Mouse (Mus musculus) kidney, adult 9 months (tissue): ENCODE measurements around the gene Ipo13.
A peak's percentile ranks its signal among the peaks of the same experiment; 100 is the strongest.

ENCODE experiments used
- DNase-seq: peaks from one replicate; pipeline ENCODE4 v3.0.0; 2022

The Ipo13 gene

GRCm38 (mm10) chr4:117914591-117915442 is at the start of gene Ipo13:
Gene Ipo13 (minus strand): TSS chr4:117914999.
- DNase-seq = peak; percentile 95

DNA sequence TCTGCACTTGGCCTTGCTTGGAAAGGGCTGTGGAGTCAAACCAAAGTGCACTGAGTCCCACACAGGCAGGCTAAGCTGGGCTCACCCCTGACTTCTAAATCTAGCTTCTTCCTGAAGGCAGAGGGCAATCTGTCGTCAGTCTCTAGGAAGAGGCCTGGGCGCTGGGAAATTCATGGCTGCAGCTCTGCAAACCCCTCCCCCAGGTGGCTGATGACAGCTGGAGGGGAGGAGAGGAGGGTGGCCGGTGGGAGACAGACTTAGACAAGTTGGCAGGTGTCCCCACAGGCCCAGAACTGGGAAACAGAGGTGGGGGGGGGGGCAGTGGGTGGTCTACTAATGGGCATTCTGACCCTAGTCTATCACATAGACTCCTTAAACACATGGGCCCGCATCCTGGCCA is 42.7 kb upstream of the Ipo13 start:
- no peak for DNase-seq

DNA sequence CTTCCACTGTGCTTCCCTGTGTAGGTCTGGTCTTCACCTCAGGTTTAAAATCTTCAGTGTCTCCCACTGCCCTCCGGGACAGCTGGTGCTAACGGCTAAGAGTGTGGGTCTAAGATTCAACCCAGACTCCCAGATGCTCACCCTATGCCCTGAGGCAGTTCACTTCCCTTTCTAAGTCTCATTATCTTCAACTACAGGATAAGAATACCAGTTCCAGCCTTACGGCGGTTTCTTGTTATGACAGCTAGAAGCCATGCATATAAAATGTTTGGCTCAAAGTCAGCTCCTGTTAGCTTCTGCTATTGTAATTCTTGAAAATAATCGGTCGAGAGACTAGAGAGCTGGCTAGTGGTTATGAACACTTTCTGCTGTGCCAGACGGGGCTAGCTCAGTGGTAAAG is 32.7 kb upstream of the Ipo13 start:
- no peak for DNase-seq

GRCm38 (mm10) chr4:117946639-117947305 is 32.0 kb upstream of the Ipo13 start:
- DNase-seq = no peak

DNA sequence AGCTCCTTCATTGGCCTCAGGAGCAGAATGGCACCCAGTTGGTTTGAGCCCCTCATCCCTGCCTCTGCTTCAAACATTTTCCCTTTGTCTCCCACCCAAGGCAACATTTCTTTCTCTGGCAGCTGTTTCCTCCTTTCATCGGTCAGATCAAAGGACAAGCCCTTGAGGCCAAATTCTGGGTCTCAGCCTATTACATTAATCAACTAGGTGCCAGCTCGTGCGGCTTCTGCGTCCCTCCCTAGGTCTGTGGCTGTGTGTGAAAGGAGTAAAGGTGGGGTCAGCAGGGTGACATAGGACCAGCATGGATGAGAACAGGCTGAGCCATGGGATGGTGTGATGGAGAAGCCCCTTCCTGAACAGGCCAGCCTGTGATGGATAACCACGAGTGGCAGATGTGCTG is 28.5 kb upstream of the Ipo13 start:
- no peak for DNase-seq

DNA sequence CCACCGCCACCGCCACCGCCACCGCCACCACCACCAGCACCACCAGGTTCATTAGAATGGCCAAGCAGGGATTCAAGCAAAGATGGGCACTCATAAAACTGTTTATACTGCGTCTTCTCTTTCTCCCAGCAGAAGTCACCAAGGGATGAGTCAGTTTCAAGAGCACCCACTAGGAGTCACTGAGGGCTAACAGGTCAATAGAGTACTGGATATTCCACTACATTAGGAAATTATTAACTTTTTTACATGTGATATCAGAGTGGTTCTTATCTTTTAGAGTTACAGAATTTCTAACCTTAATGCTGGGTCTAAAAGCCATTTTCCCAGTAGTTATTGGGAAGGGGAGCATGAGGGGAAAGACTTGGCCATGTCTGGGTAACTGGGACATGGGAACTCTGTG is 22.2 kb upstream of the Ipo13 start:
- DNase-seq = no peak

DNA sequence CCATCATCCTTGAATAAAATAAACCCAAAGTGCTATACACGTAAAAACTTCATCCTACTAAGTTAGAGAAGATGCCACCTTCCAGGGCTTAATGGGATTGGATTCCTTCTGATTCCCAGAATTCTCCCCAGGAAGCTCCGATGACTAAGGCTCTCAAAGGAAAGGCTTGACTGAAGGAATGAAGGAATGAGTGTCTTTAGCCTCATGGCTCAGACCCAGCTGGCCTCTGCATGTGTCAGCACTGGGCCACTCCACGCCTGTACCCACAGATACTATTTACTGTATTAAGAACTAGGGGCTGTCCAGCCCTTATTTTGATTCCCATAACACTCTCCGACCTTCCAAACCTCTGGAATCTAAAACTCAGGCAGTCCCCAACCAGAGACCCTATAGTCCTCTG is 19.3 kb upstream of the Ipo13 start:
- DNase-seq = no peak

- no peak for DNase-seq
Measured at GRCm38 (mm10) chr4:117933248-117933647, 18.4 kb upstream of the Ipo13 start.

DNA sequence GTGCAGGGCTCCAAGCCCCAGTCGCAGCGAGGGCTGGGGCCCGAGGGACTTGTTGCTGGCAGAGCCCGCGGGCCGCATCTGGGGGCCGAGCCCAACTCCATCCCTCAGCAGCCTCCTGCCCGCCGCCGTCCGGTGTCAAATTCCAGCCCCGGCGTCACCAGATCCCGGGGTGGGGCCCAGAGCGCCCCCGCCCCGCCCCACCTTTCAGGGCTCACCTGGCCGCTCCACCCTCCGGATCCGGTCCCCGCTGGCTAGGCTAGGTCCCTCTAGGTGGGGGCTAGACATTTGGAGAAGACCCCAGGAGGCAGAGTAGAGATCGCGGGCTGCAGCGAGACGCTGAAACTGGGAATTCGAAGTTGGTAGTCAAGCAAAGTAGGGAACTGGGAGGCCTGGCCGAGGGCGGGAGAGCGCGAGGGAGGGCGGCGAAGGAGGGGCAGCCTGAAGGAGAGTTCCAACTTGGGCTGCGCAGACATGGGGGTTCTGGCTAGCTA is 14.6 kb upstream of the Ipo13 start, which contains the start of gene Artn:
Artn (minus strand) TSS at position 373 of the 491 bp plus-strand sequence.
- DNase-seq = peak; percentile 65

- peak; percentile 75 for DNase-seq
Measured at GRCm38 (mm10) chr4:117928699-117929241, 14.0 kb upstream of the Ipo13 start.

DNA sequence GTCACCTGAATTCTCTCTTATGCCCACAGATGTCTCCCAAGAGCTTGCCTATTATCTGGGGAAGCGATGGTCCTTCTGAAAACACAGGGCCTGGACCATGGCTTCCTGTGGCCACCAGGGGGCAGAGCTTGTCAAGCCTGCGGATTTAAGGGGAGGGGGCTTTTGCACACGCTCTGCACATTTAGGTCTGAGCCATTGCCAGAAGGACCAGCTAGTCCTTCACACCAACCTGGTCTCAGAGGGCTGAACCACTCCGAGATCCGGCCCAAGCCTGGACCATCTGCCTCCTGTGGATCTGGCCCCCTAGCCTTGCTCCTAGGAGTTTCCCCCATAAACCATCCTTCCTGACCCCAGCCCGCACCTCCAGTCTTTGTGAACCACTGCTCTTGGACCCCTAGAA is 13.4 kb upstream of the Ipo13 start:
- no peak for DNase-seq

DNA sequence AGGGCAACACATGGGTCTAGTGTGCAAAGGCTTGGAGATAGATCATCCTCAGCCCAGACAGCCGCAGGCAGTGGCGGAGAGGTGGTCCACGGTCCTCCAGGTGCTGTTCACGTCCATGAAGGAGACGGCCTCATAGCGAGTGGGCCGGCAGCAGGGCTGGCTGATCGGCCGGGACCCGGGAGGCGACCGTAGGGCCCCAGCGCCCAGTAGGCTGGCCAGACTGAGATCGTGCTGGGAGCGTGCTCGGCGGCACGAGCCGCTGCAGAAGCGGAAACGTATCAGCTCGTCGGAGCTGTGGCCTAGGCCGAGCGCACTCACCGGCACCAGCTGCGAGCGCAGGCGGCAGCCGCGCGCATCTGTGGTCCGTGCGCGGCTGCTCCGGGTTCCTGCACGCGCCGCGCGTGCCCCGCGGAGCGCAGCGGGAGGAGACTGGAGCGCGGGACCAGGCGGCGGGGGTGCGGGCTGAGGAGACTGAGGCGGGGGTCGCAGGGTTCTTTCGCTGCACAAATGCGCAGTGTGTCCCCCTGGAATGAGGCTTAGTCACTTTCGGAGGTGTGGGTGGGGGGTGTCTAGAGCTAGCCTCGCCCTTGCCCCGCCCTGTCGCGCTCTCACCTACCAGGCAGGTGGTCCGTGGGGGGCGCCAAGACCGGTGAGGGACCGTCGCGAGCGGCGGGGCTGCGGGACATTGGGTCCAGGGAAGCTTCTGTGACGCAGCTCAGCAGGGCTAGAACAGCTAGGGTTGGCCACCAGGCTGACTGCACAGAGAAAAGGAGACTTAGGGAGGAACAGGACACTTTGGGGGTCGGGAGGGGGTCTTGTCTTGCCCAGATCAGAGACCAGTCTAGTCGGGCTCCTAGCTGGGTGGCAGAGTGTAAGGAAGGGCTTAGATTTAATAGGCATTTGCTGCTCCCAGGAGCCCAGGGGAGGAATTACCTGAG is 12.0 kb upstream of the Ipo13 start:
- DNase-seq = no peak

DNA sequence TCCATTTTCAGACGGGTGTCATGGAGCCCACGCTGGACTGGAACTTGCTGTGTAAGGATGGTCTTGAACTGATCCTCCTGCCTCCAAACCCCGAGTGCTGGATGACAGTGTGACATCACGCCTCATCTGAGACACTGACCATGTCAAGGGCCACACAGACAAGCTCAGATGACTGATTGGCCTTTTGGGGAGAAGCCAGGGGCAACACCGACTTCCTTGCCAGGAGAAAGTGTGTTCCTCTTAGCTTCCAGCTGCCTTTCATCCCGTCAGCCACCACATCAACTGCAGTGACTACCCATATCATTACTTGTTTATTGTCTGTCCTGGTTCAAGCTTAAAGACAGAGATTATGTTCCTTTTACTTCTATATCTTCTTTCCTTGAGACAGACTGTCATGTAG is 10.1 kb upstream of the Ipo13 start:
- no peak for DNase-seq

GRCm38 (mm10) chr4:117923450-117923849 is 8.7 kb upstream of the Ipo13 start:
- DNase-seq = no peak

GRCm38 (mm10) chr4:117921358-117921757 is 6.6 kb upstream of the Ipo13 start:
- DNase-seq = no peak

GRCm38 (mm10) chr4:117918762-117919161 is 4.0 kb upstream of the Ipo13 start:
- DNase-seq = no peak

DNA sequence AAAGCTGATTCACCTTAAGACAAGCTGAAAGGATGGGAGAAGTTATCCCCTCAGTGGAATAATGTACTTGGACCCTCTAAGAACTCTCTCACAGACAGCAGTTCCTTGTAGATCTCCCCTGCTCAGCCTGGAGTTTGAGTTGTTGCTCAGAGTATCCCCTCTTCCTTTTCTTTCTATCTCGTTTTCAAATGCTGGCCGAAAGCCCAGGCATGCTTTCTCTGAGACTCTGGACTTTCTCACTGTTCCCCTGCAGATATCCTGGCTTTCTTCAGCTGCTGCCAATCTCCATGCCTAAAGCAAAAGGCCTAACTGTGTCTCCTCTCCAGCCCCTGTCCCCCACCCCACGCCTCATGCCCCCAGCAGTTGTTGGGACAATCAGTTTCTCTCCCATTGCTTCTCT is 3.5 kb upstream of the Ipo13 start:
- DNase-seq = peak; percentile 47

DNA sequence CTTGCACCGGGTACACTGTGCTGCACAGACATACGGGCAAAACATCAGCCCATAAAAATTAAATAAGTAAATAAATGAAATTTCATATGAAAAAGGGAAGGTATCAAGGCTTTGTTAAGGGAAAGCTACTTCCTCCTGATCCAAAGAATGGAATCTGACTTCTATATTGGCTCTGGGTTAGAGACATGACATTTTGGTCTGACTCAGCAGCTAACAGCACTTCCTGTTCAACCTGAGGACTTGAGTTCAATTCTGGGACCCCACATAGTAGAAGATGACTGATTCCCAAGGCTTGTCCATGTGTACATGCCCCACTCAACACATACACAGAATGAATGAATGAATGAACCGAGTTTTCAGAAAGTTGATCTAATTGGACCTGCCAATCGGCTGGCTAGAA is 3.0 kb upstream of the Ipo13 start:
- DNase-seq = no peak

DNA sequence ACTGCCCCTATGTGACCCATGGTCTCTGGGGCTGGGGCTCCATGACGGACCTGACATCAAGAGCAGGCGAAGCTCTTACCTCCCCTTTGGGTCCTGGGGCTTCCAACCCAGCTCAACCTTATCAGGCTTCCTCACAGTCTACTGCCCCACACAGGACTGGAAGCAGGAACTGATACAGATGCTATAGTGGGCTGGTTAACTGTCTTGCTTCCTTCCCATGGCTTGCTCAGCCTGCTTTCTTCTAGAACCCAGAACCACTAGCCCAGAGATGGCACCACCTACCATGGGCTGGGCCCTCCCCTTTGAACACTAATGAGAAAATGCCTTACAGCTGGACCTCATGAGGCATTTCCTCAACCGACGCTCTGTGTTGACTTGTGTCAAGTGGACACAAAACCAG is 2.6 kb upstream of the Ipo13 start:
- no peak for DNase-seq

DNA sequence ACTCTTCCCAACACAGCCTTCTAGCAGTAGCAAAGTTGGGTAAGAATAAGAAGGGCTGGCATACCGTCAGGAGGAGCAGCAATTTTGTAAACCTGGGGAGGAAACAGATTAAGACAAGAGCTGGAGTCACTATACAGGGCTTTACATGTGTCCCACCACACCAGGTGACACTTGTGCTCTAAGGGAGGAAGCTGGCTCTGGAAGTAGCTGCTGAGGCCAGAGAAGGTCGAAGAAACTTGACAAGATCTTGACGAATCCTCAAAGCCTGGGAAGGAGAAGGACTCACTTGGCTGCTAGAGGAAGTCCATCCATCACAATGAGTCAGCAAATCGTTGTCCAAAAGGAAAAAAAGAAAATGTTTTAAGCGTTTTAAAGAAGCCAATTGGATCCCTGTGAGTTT is 1.6 kb upstream of the Ipo13 start:
- no peak for DNase-seq

DNA sequence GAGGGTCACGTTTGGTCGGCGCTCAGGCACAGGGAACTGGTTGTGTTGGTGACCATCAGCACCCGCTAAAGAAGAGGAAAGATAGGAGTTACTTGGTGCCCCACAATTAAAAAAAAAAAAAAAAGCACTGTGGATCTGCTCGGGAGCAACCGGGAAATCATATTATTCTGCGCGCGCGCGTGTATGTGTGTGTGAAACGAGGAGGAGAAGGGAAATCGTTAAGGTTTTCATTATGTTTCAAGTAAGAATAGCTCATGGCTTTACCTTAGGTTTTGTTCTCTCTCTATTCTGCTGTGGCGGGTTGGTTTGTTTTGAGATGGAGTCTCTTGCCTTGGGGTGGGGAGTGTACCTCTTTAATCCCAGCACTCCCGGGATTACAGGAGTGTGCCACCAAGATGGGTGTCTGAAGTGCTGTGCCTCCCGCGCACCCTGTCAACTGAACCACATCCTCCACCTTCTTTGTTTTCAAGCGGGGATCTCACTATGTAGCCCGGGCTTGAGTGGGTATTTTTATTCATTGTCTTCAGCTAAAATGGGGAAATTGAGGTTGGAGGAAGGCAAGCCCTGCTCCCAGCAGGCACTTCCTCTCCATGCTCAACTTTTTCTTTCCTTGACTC is 798 bp upstream of the Ipo13 start:
- DNase-seq = no peak

- DNase-seq = no peak
Measured at GRCm38 (mm10) chr4:117914031-117914430, 768 bp downstream of the Ipo13 start.
